Mouse (Mus musculus): ENCODE results near the gene Chm. TPM values are rescaled to one million over a fixed set of nuclear protein-coding genes. Genes with fewer than 3 reads are reported as not detected.

Chm gene
- polyA plus RNA-seq, 1 experiment from 2014 or later, result 17.2 TPM

DNA sequence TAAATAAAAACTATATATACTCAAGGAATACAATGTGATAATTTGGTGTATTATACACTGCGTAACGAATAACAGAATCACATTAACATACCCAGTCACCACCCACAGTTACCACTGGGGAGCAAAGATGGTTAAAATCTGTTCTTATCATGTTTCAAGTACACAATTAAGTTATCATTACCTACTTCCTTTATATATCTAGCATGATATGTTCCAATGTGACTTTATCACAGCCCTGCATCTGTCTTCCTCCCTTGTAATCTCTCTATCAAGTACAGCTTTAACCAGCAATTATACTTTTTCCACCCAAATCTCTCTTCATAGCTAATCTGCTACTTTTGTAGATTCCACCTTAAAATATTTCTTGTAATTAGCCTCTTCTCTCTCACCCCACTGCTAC, 109.3 kb downstream of the Chm start:
- no peaks in the 10 kb centered on the region for H3K36me3 ChIP-seq (ENCODE audit: control insufficient read depth, insufficient read depth, low read length)
- no peaks in the 10 kb centered on the region for H3K4me1 ChIP-seq (ENCODE audit: control insufficient read depth, insufficient read depth, low read length)
- H3K4me2 ChIP-seq (ENCODE audit: low read depth), result no peak overlapping the region
- ATAC-seq (ENCODE audit: insufficient read depth, low FRiP score, low TSS enrichment), result no peak
- DNase-seq (ENCODE audit: low spot score), result no peak
- no peaks in the 10 kb centered on the region for H3K9me3 ChIP-seq (ENCODE audit: control insufficient read depth, low read length)
- H3K9ac ChIP-seq (ENCODE audit: low read length), result no peak overlapping the region
- WGBS, result 94% methylated on average over 2 of the region's 2 CpGs
- H3K27me3 ChIP-seq (ENCODE audit: control insufficient read depth, insufficient read depth, low read length), result no peaks in the 10 kb centered on the region
- no peak overlapping the region for H3K4me3 ChIP-seq (ENCODE audit: low read depth, low read length)
- no peak overlapping the region for H3K27ac ChIP-seq (ENCODE audit: low read depth, low read length)

GRCm38 (mm10) chrX:113074823-113075222, 110.5 kb downstream of the Chm start:
- Histone ChIP-seq H3K27me3 (ENCODE audit: control insufficient read depth, insufficient read depth, low read length) (no peaks in the 10 kb centered on the region), H3K4me1 (ENCODE audit: control insufficient read depth, insufficient read depth, low read length) (no peaks in the 10 kb centered on the region), H3K36me3 (ENCODE audit: control insufficient read depth, insufficient read depth, low read length) (no peaks in the 10 kb centered on the region), H3K9me3 (ENCODE audit: control insufficient read depth, low read length) (no peaks in the 10 kb centered on the region), H3K4me3 (ENCODE audit: low read depth, low read length) (no peak overlapping the region), H3K27ac (ENCODE audit: low read depth, low read length) (no peak overlapping the region), H3K4me2 (ENCODE audit: low read depth) (no peak overlapping the region), H3K9ac (ENCODE audit: low read length) (no peak overlapping the region)
- 86% methylated on average over 4 of the region's 4 CpGs for WGBS
- ATAC-seq (ENCODE audit: insufficient read depth, low FRiP score, low TSS enrichment) (no peak), DNase-seq (ENCODE audit: low spot score) (no peak)

- DNase-seq (ENCODE audit: low spot score), result no peak
- Histone ChIP-seq H3K9ac (ENCODE audit: low read length) (no peak overlapping the region), H3K27ac (ENCODE audit: low read depth, low read length) (no peak overlapping the region), H3K4me1 (ENCODE audit: control insufficient read depth, insufficient read depth, low read length) (no peaks in the 10 kb centered on the region), H3K4me3 (ENCODE audit: low read depth, low read length) (no peak overlapping the region), H3K4me2 (ENCODE audit: low read depth) (no peak overlapping the region), H3K36me3 (ENCODE audit: control insufficient read depth, insufficient read depth, low read length) (no peaks in the 10 kb centered on the region), H3K9me3 (ENCODE audit: control insufficient read depth, low read length) (no peaks in the 10 kb centered on the region), H3K27me3 (ENCODE audit: control insufficient read depth, insufficient read depth, low read length) (no peaks in the 10 kb centered on the region)
- ATAC-seq (ENCODE audit: insufficient read depth, low FRiP score, low TSS enrichment), result no peak
- 93% methylated on average over 3 of the region's 3 CpGs for WGBS
Observed at GRCm38 (mm10) chrX:113003621-113004020, 181.7 kb downstream of the Chm start.

- ATAC-seq (ENCODE audit: insufficient read depth, low FRiP score, low TSS enrichment), result no peak
- no peak overlapping the region for H3K9ac ChIP-seq (ENCODE audit: low read length)
- no peak overlapping the region for H3K4me2 ChIP-seq (ENCODE audit: low read depth)
- no peaks in the 10 kb centered on the region for H3K27me3 ChIP-seq (ENCODE audit: control insufficient read depth, insufficient read depth, low read length)
- no peaks in the 10 kb centered on the region for H3K9me3 ChIP-seq (ENCODE audit: control insufficient read depth, low read length)
- no peaks in the 10 kb centered on the region for H3K36me3 ChIP-seq (ENCODE audit: control insufficient read depth, insufficient read depth, low read length)
- H3K27ac ChIP-seq (ENCODE audit: low read depth, low read length), result no peak overlapping the region
- 77% methylated on average over 3 of the region's 3 CpGs for WGBS
- H3K4me3 ChIP-seq (ENCODE audit: low read depth, low read length), result no peak overlapping the region
- DNase-seq (ENCODE audit: low spot score), result no peak
- no peaks in the 10 kb centered on the region for H3K4me1 ChIP-seq (ENCODE audit: control insufficient read depth, insufficient read depth, low read length)
Observed at GRCm38 (mm10) chrX:113002192-113002591, 183.1 kb downstream of the Chm start.

MicroRNAs encoded within 50 kb of the gene (microRNA counts, 519-probe panel; counts per million panel counts)
- microRNA mmu-miR-361, result 4,724 counts per million, percentile 85 among the panel's probes with 10 or more counts

Small RNA genes within 50 kb of the gene (microRNA-seq; reads per million reads assigned to microRNA genes)
- gene Mir361, result 1,952 reads per million, percentile 83 among the genes with 10 or more reads in this experiment

Other genes with a start within 250 kb of the Chm start
- 10.4 and 10.6 TPM in 2 replicates for gene Dach2, start 112.0 kb upstream of the Chm start, polyA plus RNA-seq (2014; fragmentation: Nextera tagmentation; extraction: Ambion mirVana)

All from neural tube, embryonic 11.5 days (tissue).